Mouse (Mus musculus) embryonic facial prominence, embryonic 10.5 days (tissue): ENCODE results near the gene Kcnk1. TPM values are rescaled to one million over a fixed set of nuclear protein-coding genes. Genes with fewer than 3 reads are reported as not detected.

Experiments
- DNase-seq: peaks from one replicate; pipeline ENCODE4 v3.0.0-alpha.2; 2017; ENCODE audit warnings: low spot score
- H3K27ac ChIP-seq: fragments of 300-500 bp; sonication (generic); replicated peaks from 2 replicates; pipeline ENCODE4 v1.5.1; 2016; ENCODE audit warnings: mild to moderate bottlenecking
- H3K27me3 ChIP-seq: fragments of 300-500 bp; sonication (generic); replicated peaks from 2 replicates; pipeline ENCODE4 v1.6.1; 2016; ENCODE audit warnings: low read depth, mild to moderate bottlenecking; ENCODE audit not compliant: poor library complexity, severe bottlenecking
- H3K36me3 ChIP-seq: fragments of 300-500 bp; sonication (generic); replicated peaks from 2 replicates; pipeline ENCODE4 v1.6.1; 2016; ENCODE audit warnings: mild to moderate bottlenecking, moderate library complexity
- H3K4me1 ChIP-seq: fragments of 300-500 bp; sonication (generic); 2 replicates; pipeline ENCODE4 v1.6.1; 2016
- H3K4me3 ChIP-seq: fragments of 300-500 bp; sonication (generic); 2 replicates; pipeline ENCODE4 v1.5.1; 2016; ENCODE audit warnings: mild to moderate bottlenecking, moderate library complexity
- H3K9me3 ChIP-seq: fragments of 300-500 bp; sonication (generic); 2 replicates; pipeline ENCODE4 v1.6.1; 2016; ENCODE audit warnings: mild to moderate bottlenecking
- WGBS: fragments of 180-500 bp; shearing (Covaris S2); methylation state at CpG from one replicate; pipeline ENCODE4 v1.1.7; 2016; 5-methylcytosine and 5-hydroxymethylcytosine counted together
- polyA plus RNA-seq: library from polyadenylated mRNA; unstranded; fragments of >200 nt; fragmentation: Nextera tagmentation; extraction: Ambion mirVana; gene quantifications from 2 replicates; pipeline ENCODE4 v1.2.1, GENCODE M21; 2016

Gene Kcnk1
- 17.0 and 17.9 TPM in 2 replicates for polyA plus RNA-seq

DNA sequence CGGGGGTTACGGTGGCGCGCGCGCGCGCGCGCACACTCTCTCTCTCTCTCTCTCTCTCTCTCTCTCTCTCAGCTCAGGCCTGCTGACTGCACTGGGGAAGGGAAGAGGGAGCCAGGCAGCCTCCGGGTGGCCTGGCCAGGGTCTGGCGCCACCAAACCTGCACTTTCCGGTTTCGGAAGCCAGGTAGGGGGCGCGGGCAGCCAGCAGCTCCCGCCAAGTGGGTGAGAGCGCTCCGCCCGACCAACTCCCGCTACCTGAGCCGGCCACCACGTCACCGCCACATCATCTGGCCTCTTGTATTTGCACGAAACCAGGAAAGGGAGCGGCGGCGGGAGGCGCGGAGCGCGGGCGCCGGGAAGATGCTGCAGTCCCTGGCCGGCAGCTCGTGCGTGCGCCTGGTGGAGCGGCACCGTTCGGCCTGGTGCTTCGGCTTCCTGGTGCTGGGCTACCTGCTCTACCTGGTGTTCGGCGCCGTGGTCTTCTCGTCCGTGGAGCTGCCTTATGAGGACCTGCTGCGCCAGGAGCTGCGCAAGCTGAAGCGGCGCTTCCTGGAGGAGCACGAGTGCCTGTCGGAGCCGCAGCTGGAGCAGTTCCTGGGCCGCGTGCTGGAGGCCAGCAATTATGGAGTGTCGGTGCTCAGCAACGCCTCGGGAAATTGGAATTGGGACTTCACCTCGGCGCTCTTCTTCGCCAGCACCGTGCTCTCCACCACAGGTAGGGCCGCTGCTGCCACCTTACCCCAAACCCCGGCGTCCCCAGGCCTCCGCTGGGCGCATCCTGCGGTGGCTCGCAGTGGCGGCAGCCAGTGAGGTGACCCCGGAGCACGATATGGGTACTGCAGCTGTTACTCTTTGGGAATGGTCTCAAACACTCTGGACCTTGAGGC, at the start of gene Kcnk1:
TSS of gene Kcnk1 (plus strand) at position 70 of the 886 bp plus-strand sequence.
- Histone ChIP-seq H3K27me3 (peaks cover 81% of the 10 kb centered on the region), H3K27ac (peak within 1 kb of the TSS; percentile 84)

DNA sequence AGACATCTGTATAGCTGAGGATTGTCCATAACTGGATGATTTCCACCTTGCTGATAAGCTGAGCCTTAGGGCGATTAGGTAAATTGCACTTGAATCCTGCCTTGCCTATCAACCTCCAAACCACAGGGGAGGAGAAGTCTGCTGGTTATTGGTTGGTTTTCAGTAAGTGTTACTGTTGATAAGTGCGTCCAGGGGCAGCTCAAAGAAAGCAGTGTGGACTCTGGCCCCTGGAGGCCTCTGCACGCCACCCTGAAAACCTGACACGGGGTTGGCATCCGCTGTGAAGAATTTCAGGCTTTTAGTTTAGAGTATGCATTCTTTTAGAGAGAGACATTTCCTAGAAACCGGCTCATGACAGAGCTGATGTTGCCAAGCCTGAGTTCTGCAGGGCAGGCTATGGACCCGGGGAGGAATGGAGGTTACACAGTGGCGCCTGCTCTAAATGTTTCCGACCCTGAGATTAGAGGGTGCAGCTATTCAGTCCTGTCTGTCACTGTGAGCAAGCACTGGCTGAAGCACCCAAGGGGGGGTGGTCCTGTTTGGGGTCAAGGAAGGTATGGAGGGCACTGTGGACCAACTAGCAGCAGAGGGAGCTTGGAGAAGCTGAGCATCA, 46.2 kb upstream of the Kcnk1 start:
- DNase-seq = no peak
- 86% methylated on average over 9 of the region's 9 CpGs for WGBS
- H3K9me3 ChIP-seq = no peaks in the 10 kb centered on the region
- 0 out of 2 replicates have a peak, but pooled peaks cover 4% of the 10 kb centered on the region for H3K4me1 ChIP-seq
- no peaks in the 10 kb centered on the region for H3K36me3 ChIP-seq
- H3K27ac ChIP-seq = no peak overlapping the region
- no peak overlapping the region for H3K4me3 ChIP-seq
- peaks cover 9% of the 10 kb centered on the region for H3K27me3 ChIP-seq

More for the DNA sequence above, at the start of gene Kcnk1:
- no peaks in the 10 kb centered on the region for H3K9me3 ChIP-seq
- WGBS = under 1% methylated on average over 73 of the region's 73 CpGs
- peak within 1 kb of the TSS; percentile 66 for H3K4me3 ChIP-seq
- H3K36me3 ChIP-seq = no peaks in the 10 kb centered on the region
- DNase-seq = peak; percentile 85
- peaks cover 42% of the 10 kb centered on the region for H3K4me1 ChIP-seq

- Histone ChIP-seq H3K27me3 (peaks cover 9% of the 10 kb centered on the region), H3K9me3 (no peaks in the 10 kb centered on the region), H3K27ac (no peak overlapping the region), H3K36me3 (no peaks in the 10 kb centered on the region), H3K4me3 (no peak overlapping the region), H3K4me1 (0 out of 2 replicates have a peak, but pooled peaks cover 4% of the 10 kb centered on the region)
- peak; percentile 84 for DNase-seq
- WGBS = 23% methylated on average over 23 of the region's 23 CpGs
Observed at GRCm38 (mm10) chr8:125950007-125950940, 44.7 kb upstream of the Kcnk1 start.

- Histone ChIP-seq H3K27me3 (peaks cover 15% of the 10 kb centered on the region), H3K9me3 (peaks cover 4% of the 10 kb centered on the region; the same call in 1 of the 2 replicates), H3K4me1 (0 out of 2 replicates have a peak, but pooled peaks cover under 1% of the 10 kb centered on the region), H3K36me3 (no peaks in the 10 kb centered on the region), H3K27ac (no peak overlapping the region), H3K4me3 (no peak overlapping the region)
- DNase-seq = peak; percentile 72
- 13% methylated on average over 11 of the region's 11 CpGs for WGBS
Observed at GRCm38 (mm10) chr8:125955671-125956070, 39.3 kb upstream of the Kcnk1 start.

GRCm38 (mm10) chr8:125956796-125957195, 38.2 kb upstream of the Kcnk1 start:
- DNase-seq = no peak
- Histone ChIP-seq H3K27ac (no peak overlapping the region), H3K36me3 (no peaks in the 10 kb centered on the region), H3K27me3 (peaks cover 12% of the 10 kb centered on the region), H3K4me1 (no peaks in the 10 kb centered on the region), H3K4me3 (no peak overlapping the region), H3K9me3 (peaks cover 11% of the 10 kb centered on the region; the same call in 1 of the 2 replicates)
- 82% methylated on average over 9 of the region's 9 CpGs for WGBS

- 80% methylated on average over 13 of the region's 13 CpGs for WGBS
- Histone ChIP-seq H3K27ac (no peak overlapping the region), H3K9me3 (peaks cover 11% of the 10 kb centered on the region; the same call in 1 of the 2 replicates), H3K4me1 (no peaks in the 10 kb centered on the region), H3K36me3 (no peaks in the 10 kb centered on the region), H3K4me3 (no peak overlapping the region), H3K27me3 (peaks cover 15% of the 10 kb centered on the region; the same call in 1 of the 2 replicates)
- DNase-seq = no peak
Observed at GRCm38 (mm10) chr8:125957226-125957993, 37.6 kb upstream of the Kcnk1 start.

- no peaks in the 10 kb centered on the region for H3K36me3 ChIP-seq
- H3K27ac ChIP-seq = no peak overlapping the region
- peaks cover 11% of the 10 kb centered on the region; the same call in 1 of the 2 replicates for H3K9me3 ChIP-seq
- H3K4me3 ChIP-seq = no peak overlapping the region
- H3K4me1 ChIP-seq = no peaks in the 10 kb centered on the region
- WGBS = 69% methylated on average over 1 of the region's 1 CpGs
- H3K27me3 ChIP-seq = peaks cover 20% of the 10 kb centered on the region; the same call in 1 of the 2 replicates
- DNase-seq = no peak
Observed at GRCm38 (mm10) chr8:125957994-125958368, 37.0 kb upstream of the Kcnk1 start.

GRCm38 (mm10) chr8:125959363-125959771, 35.6 kb upstream of the Kcnk1 start:
- H3K4me3 ChIP-seq = no peak overlapping the region
- H3K27ac ChIP-seq = no peak overlapping the region
- peaks cover 9% of the 10 kb centered on the region for H3K4me1 ChIP-seq
- no peak for DNase-seq
- H3K36me3 ChIP-seq = no peaks in the 10 kb centered on the region
- WGBS = 68% methylated on average over 4 of the region's 4 CpGs
- peaks cover 11% of the 10 kb centered on the region; the same call in 1 of the 2 replicates for H3K9me3 ChIP-seq
- peaks cover 34% of the 10 kb centered on the region for H3K27me3 ChIP-seq

GRCm38 (mm10) chr8:125960037-125960436, 34.9 kb upstream of the Kcnk1 start:
- no peak overlapping the region for H3K27ac ChIP-seq
- DNase-seq = no peak
- H3K4me3 ChIP-seq = no peak overlapping the region
- H3K36me3 ChIP-seq = no peaks in the 10 kb centered on the region
- 88% methylated on average over 8 of the region's 8 CpGs for WGBS
- H3K4me1 ChIP-seq = peaks cover 10% of the 10 kb centered on the region
- H3K27me3 ChIP-seq = peaks cover 41% of the 10 kb centered on the region
- peaks cover 16% of the 10 kb centered on the region; the same call in 1 of the 2 replicates for H3K9me3 ChIP-seq

- no peak for DNase-seq
Observed at GRCm38 (mm10) chr8:125961790-125962189, 33.2 kb upstream of the Kcnk1 start.

DNA sequence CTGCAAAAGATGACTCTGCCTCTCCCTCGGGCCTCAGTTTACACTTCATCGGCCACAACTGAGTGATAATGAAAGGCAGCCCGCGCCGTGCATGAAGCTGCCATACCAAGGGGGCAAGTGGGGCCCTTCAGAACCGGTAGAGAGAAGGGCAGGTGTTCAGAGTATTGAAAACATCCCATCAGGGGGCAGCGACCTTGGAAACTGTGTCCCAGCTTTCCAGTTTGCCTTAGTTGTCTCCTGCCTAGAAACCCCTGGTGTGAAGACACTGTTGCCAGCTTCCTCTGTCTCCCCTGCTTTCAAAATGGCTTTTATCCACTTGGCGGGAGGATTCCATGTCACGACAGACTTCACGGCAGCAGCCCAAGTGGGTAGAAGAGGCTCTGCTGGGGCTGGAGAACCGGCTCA, 31.2 kb upstream of the Kcnk1 start:
- Histone ChIP-seq H3K4me1 (peaks cover 10% of the 10 kb centered on the region), H3K4me3 (peak overlapping the region; percentile 36), H3K27ac (no peak overlapping the region; the same call in 1 of the 2 replicates), H3K27me3 (peaks cover 42% of the 10 kb centered on the region), H3K36me3 (no peaks in the 10 kb centered on the region), H3K9me3 (peaks cover 16% of the 10 kb centered on the region; the same call in 1 of the 2 replicates)
- 5% methylated on average over 11 of the region's 11 CpGs for WGBS
- DNase-seq = no peak

More at GRCm38 (mm10) chr8:125961790-125962189, 33.2 kb upstream of the Kcnk1 start:
- Histone ChIP-seq H3K4me3 (no peak overlapping the region), H3K4me1 (peaks cover 10% of the 10 kb centered on the region), H3K27ac (no peak overlapping the region), H3K27me3 (peaks cover 45% of the 10 kb centered on the region), H3K9me3 (peaks cover 16% of the 10 kb centered on the region; the same call in 1 of the 2 replicates), H3K36me3 (no peaks in the 10 kb centered on the region)
- 87% methylated on average over 6 of the region's 6 CpGs for WGBS
